Mouse (Mus musculus) ES-Bruce4 (cell line): ENCODE results near the gene Plcb3.

Experiments used
- CTCF ChIP-seq: IDR thresholded peaks from one replicate; pipeline ENCODE4 v1.8.1; 2011; ENCODE audit warnings: low read depth, low read length
- POLR2A ChIP-seq: IDR thresholded peaks from one replicate; pipeline ENCODE4 v1.8.1; 2011; ENCODE audit warnings: low read length; ENCODE audit not compliant: insufficient read depth

- no peak for TF ChIP-seq POLR2A
- TF ChIP-seq CTCF: no peak
Observed at GRCm38 (mm10) chr19:6985300-6985699, 9.0 kb upstream of the Plcb3 start.
